Comparison of ENCODE assay signal across 9 mouse cellular contexts in genomic region chr1:136364711-136365110, GRCm38 (mm10). TPM values are rescaled to one million over a fixed set of nuclear protein-coding genes. Genes with fewer than 3 reads are reported as not detected.
DNase-seq lines count a peak whose midpoint lies in the region; ATAC-seq lines count a peak whose summit lies in the region.
"Had no signal": no experiment of that assay in that cellular context is flagged by ENCODE, and none has a peak within 500 bp of the region (broad histone marks: within the 10 kb centered on the region; RNA-seq: fewer than 3 reads in every experiment).

No protein-coding gene starts in this region.

- no peak for DNase-seq in neural tube, embryonic 10.5 days (ENCODE audit: extremely low spot score, low spot score)
- DNase-seq in frontal cortex, postnatal 25 days (ENCODE audit: low spot score in 2 of 2): peak; percentile 53 to 55
- DNase-seq in layer of hippocampus, postnatal 25 days (ENCODE audit: extremely low spot score in 1 of 2, low spot score in 1 of 2): peak; percentile 45 to 81
- DNase-seq in right cerebral cortex, adult 18-20 months: peak; percentile 70
- peak; percentile 66 for DNase-seq in urinary bladder, postnatal 10 days (ENCODE audit: low spot score)
- no peak for DNase-seq in midbrain, embryonic 10.5 days (ENCODE audit: low spot score)

- 0 out of 2 replicates have a peak overlapping the region, but pooled peaks have one; percentile 27 for H3K4me2 ChIP-seq in neural tube, embryonic 12.5 days (replicated peaks)
- no peak overlapping the region for H3K4me2 ChIP-seq in forebrain, embryonic 16.5 days (ENCODE audit: low read length)

- no peaks in the 10 kb centered on the region for H3K9me3 ChIP-seq in neural tube, embryonic 12.5 days
- no peaks in the 10 kb centered on the region for H3K9me3 ChIP-seq in midbrain, embryonic 10.5 days (replicated peaks)
- H3K9me3 ChIP-seq in forebrain, embryonic 16.5 days (ENCODE audit: control insufficient read depth, low read length): no peaks in the 10 kb centered on the region

- H3K9ac ChIP-seq in neural tube, embryonic 12.5 days: no peak overlapping the region
- H3K9ac ChIP-seq in forebrain, embryonic 16.5 days (replicated peaks; ENCODE audit: low read depth, low read length): no peak overlapping the region

- ATAC-seq in neural tube, embryonic 12.5 days (ENCODE audit: low FRiP score, low read depth): no peak
- ATAC-seq in forebrain, embryonic 16.5 days: no peak

- no peaks in the 10 kb centered on the region for H3K36me3 ChIP-seq in neural tube, embryonic 12.5 days
- H3K36me3 ChIP-seq in midbrain, embryonic 10.5 days: no peaks in the 10 kb centered on the region
- H3K36me3 ChIP-seq in forebrain, embryonic 16.5 days (ENCODE audit: control insufficient read depth, insufficient read depth): no peaks in the 10 kb centered on the region

- no peak overlapping the region for H3K27ac ChIP-seq in neural tube, embryonic 12.5 days
- H3K27ac ChIP-seq in midbrain, embryonic 10.5 days (replicated peaks): no peak overlapping the region
- no peak overlapping the region for H3K27ac ChIP-seq in forebrain, embryonic 16.5 days (ENCODE audit: low read length)

- H3K4me1 ChIP-seq in neural tube, embryonic 12.5 days: peaks cover 8% of the 10 kb centered on the region
- peaks cover 40% of the 10 kb centered on the region for H3K4me1 ChIP-seq in midbrain, embryonic 10.5 days
- peaks cover 18% of the 10 kb centered on the region for H3K4me1 ChIP-seq in forebrain, embryonic 16.5 days (replicated peaks; ENCODE audit: control insufficient read depth, insufficient read depth, low read length)

- no peak overlapping the region for H3K4me3 ChIP-seq in neural tube, embryonic 12.5 days
- no peak overlapping the region for H3K4me3 ChIP-seq in midbrain, embryonic 10.5 days
- H3K4me3 ChIP-seq in forebrain, embryonic 16.5 days (replicated peaks; ENCODE audit: low read length): no peak overlapping the region
- H3K4me3 ChIP-seq: erythroblast, embryonic 14.5 days had no signal

- H3K27me3 ChIP-seq in neural tube, embryonic 12.5 days (replicated peaks): no peaks in the 10 kb centered on the region
- no peaks in the 10 kb centered on the region for H3K27me3 ChIP-seq in midbrain, embryonic 10.5 days (ENCODE audit: low read depth, poor library complexity, severe bottlenecking)
- H3K27me3 ChIP-seq in forebrain, embryonic 16.5 days (replicated peaks; ENCODE audit: control insufficient read depth, insufficient read depth, low read length): no peaks in the 10 kb centered on the region

- 61% methylated on average over 19 of the region's 19 CpGs for WGBS in neural tube, embryonic 12.5 days
- 57% methylated on average over 19 of the region's 19 CpGs for WGBS in midbrain, embryonic 10.5 days
- 58% methylated on average over 19 of the region's 19 CpGs for WGBS in forebrain, embryonic 16.5 days

RNA-seq across cellular contexts. Expression of gene Camsap2, which starts 18.8 kb away (rescaled TPM):
- 32.2 and 37.9 TPM in 2 replicates for polyA plus RNA-seq in neural tube, embryonic 12.5 days (2016; fragmentation: Nextera tagmentation; extraction: Ambion mirVana)
- 100 to 1,000 TPM; 132 to 142 TPM for total RNA-seq in layer of hippocampus, postnatal 25 days (2021)
- polyA plus RNA-seq in midbrain, embryonic 10.5 days (2016; fragmentation: Nextera tagmentation; extraction: Ambion mirVana): 11.1 and 14.4 TPM in 2 replicates
- polyA plus RNA-seq in forebrain, embryonic 16.5 days (2015; fragmentation: Nextera tagmentation; extraction: Ambion mirVana): 30.8 and 32.0 TPM in 2 replicates

RNA-seq across cellular contexts. Expression of gene Ddx59, which starts 50.4 kb away (rescaled TPM):
- 16.6 and 19.5 TPM in 2 replicates for polyA plus RNA-seq in neural tube, embryonic 12.5 days (2016; fragmentation: Nextera tagmentation; extraction: Ambion mirVana)
- 10 to 100 TPM; 10.5 to 12.0 TPM for total RNA-seq in layer of hippocampus, postnatal 25 days (2021)
- 19.6 and 20.7 TPM in 2 replicates for polyA plus RNA-seq in midbrain, embryonic 10.5 days (2016; fragmentation: Nextera tagmentation; extraction: Ambion mirVana)
- polyA plus RNA-seq in forebrain, embryonic 16.5 days (2015; fragmentation: Nextera tagmentation; extraction: Ambion mirVana): 17.2 and 19.0 TPM in 2 replicates

Comparison
In these comparisons a context has a peak if more than half of its experiments do, and no peak if none do; other contexts are left out.
1. DNase-seq: peak in frontal cortex, postnatal 25 days (2 of 2), layer of hippocampus, postnatal 25 days (2 of 2), right cerebral cortex, adult 18-20 months (single experiment) and urinary bladder, postnatal 10 days (single experiment); none in neural tube, embryonic 10.5 days (single experiment) and midbrain, embryonic 10.5 days (single experiment).